Mouse (Mus musculus) heart, postnatal 0 days (tissue): ENCODE measurements around the gene Stox1. TPM values are rescaled to one million over a fixed set of nuclear protein-coding genes. Genes with fewer than 3 reads are reported as not detected.

Experiments
- ATAC-seq: fragments of 200-750 bp; cut with Nextera tagmentation; 2 replicates; pipeline ENCODE4 v1.8.0; 2017; ENCODE audit warnings: low read depth, moderate number of reproducible peaks, moderate library complexity; ENCODE audit not compliant: insufficient read depth
- DNase-seq: peaks from one replicate; pipeline ENCODE4 v3.0.0-alpha.2; 2016; ENCODE audit warnings: low spot score
- H3K27ac ChIP-seq: fragments of 300-500 bp; sonication (generic); 2 replicates; pipeline ENCODE4 v1.5.1; 2014; ENCODE audit warnings: low read depth, mild to moderate bottlenecking
- H3K27me3 ChIP-seq: fragments of 300-500 bp; sonication (generic); 2 replicates; pipeline ENCODE4 v1.6.1; 2014; ENCODE audit warnings: low read length, mixed read lengths; ENCODE audit not compliant: control insufficient read depth, insufficient read depth
- H3K36me3 ChIP-seq: fragments of 300-500 bp; sonication (generic); replicated peaks from 2 replicates; pipeline ENCODE4 v1.6.1; 2014; ENCODE audit warnings: low read length, mixed read lengths; ENCODE audit not compliant: control insufficient read depth, insufficient read depth
- H3K4me1 ChIP-seq: fragments of 300-500 bp; sonication (generic); 2 replicates; pipeline ENCODE4 v1.6.1; 2014; ENCODE audit warnings: antibody characterized with exemption; ENCODE audit not compliant: control insufficient read depth, insufficient read depth
- H3K4me2 ChIP-seq: fragments of 300-500 bp; sonication (generic); 2 replicates; pipeline ENCODE4 v1.6.1; 2014; ENCODE audit warnings: low read depth, mild to moderate bottlenecking, low read length, moderate library complexity
- H3K4me3 ChIP-seq: fragments of 300-500 bp; sonication (generic); 2 replicates; pipeline ENCODE4 v1.5.1; 2014; ENCODE audit warnings: low read depth, low read length
- H3K9ac ChIP-seq: fragments of 300-500 bp; sonication (generic); replicated peaks from 2 replicates; pipeline ENCODE4 v1.6.1; 2014; ENCODE audit warnings: low read depth, low read length, mixed read lengths
- H3K9me3 ChIP-seq: fragments of 300-500 bp; sonication (generic); replicated peaks from 2 replicates; pipeline ENCODE4 v1.6.1; 2016; ENCODE audit warnings: low read length; ENCODE audit not compliant: control insufficient read depth
- CTCF ChIP-seq: IDR thresholded peaks from 2 replicates; pipeline ENCODE4 v1.5.1; 2016; ENCODE audit warnings: antibody characterized with exemption, control low read depth, low read depth
- EP300 ChIP-seq: IDR thresholded peaks from 2 replicates; pipeline ENCODE4 v1.6.1; 2016; ENCODE audit warnings: antibody characterized with exemption, low read depth
- WGBS: fragments of 180-500 bp; shearing (Covaris S2); extraction: QIAGEN DNeasy Blood & Tissue Kit; methylation state at CpG from one replicate; pipeline ENCODE4 v1.1.7; 2014; 5-methylcytosine and 5-hydroxymethylcytosine counted together
- microRNA-seq: library from miRNA; unstranded; fragments of <30 nt; microRNA quantifications from one replicate; pipeline ENCODE4, GENCODE M21; 2016
- polyA plus RNA-seq: library from polyadenylated mRNA; unstranded; fragments of >200 nt; fragmentation: Nextera tagmentation; extraction: Ambion mirVana; gene quantifications from 2 replicates; pipeline ENCODE4 v1.2.1, GENCODE M21; 2015
- total RNA-seq: library from RNA; depleted of rRNA; stranded (reverse); fragments of >200 nt; gene quantifications from 2 replicates; pipeline ENCODE4 v1.2.3, GENCODE M21; 2014; ENCODE audit warnings: low replicate concordance; rRNA removed

Stox1 gene
- total and polyA plus RNA-seq, 2 experiments from 2014 or later, result 0.04 to 1.1 TPM

- ATAC-seq (no peak), DNase-seq (no peak)
- TF ChIP-seq EP300 (no peak), CTCF (no peak)
- H3K27me3 ChIP-seq, result no peaks in the 10 kb centered on the region
- WGBS, result 79% methylated on average over 10 of the region's 10 CpGs
- peaks cover 4% of the 10 kb centered on the region for H3K4me1 ChIP-seq
- peak overlapping the region; percentile 70 for H3K27ac ChIP-seq
- no peaks in the 10 kb centered on the region for H3K9me3 ChIP-seq
- no peaks in the 10 kb centered on the region for H3K36me3 ChIP-seq
- no peak overlapping the region for H3K4me3 ChIP-seq
- H3K4me2 ChIP-seq, result peak overlapping the region; percentile 55; the same call in 1 of the 2 replicates
- H3K9ac ChIP-seq, result no peak overlapping the region
These were observed 61.8 kb downstream of the Stox1 start for GRCm38 (mm10) chr10:62664171-62664570.

DNA sequence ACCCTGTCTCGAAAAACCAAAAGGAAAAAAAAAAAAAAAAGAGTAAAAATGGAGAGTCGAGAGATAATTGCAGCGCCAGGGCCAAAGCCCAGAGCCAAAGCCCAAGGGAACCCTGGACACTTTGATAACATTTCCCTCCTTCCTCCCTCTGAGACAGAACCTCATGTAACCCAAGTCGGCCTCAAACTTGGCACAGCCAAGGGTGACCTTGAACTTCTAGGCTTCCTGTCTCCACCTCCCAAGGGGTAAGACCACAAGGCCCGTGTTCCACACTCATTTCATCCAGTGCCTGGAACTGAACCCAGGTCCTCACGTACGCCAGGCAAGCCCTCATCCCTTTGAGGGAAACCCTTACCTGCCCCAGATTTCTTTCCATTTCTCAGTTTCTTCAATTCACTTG, 69.2 kb downstream of the Stox1 start:
- Histone ChIP-seq H3K9me3 (no peaks in the 10 kb centered on the region), H3K9ac (no peak overlapping the region), H3K27me3 (no peaks in the 10 kb centered on the region), H3K4me1 (no peaks in the 10 kb centered on the region), H3K4me3 (no peak overlapping the region), H3K36me3 (no peaks in the 10 kb centered on the region), H3K4me2 (no peak overlapping the region), H3K27ac (no peak overlapping the region)
- no peak for TF ChIP-seq CTCF
- TF ChIP-seq EP300, result no peak
- WGBS, result 64% methylated on average over 6 of the region's 7 CpGs
- ATAC-seq (no peak), DNase-seq (no peak)

DNA sequence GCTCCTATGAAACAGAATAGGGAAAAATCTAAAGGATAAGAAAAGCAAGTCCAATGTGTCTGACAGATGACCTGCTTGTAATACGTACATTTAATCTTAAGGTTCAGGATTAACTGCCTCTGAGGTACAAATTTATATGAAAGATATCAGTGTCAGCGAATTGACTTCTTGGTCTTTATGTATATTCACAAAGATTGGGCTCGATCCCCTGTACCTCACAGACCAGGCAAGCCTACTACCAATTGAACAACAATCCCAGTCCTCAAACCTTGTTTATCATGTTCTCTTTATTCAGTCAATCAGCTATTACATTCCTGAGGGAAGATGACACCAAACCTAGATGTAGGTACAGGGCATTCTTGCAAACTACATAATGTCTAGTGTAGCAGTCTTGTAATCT, 74.0 kb downstream of the Stox1 start:
- H3K4me1 ChIP-seq, result peaks cover 16% of the 10 kb centered on the region
- no peak for TF ChIP-seq EP300
- TF ChIP-seq CTCF, result no peak
- no peaks in the 10 kb centered on the region for H3K9me3 ChIP-seq
- peak overlapping the region; percentile 58 for H3K4me2 ChIP-seq
- H3K4me3 ChIP-seq, result peak overlapping the region; percentile 69
- ATAC-seq, result no peak
- no peaks in the 10 kb centered on the region for H3K27me3 ChIP-seq
- H3K9ac ChIP-seq, result peak overlapping the region; percentile 22
- 21% methylated on average over 3 of the region's 3 CpGs for WGBS
- DNase-seq, result no peak
- H3K27ac ChIP-seq, result peak overlapping the region; percentile 95
- H3K36me3 ChIP-seq, result peaks cover 3% of the 10 kb centered on the region; the same call in 1 of the 2 replicates

- peak within 1 kb of the TSS; percentile 95 for H3K27ac ChIP-seq
- H3K9ac ChIP-seq, result peak within 1 kb of the TSS; percentile 89
- peak within 1 kb of the TSS; percentile 87 for H3K4me2 ChIP-seq
- H3K4me3 ChIP-seq, result peak within 1 kb of the TSS; percentile 69
- H3K36me3 ChIP-seq, result peaks cover 11% of the 10 kb centered on the region
- H3K4me1 ChIP-seq, result peaks cover 16% of the 10 kb centered on the region
- 1% methylated on average over 82 of the region's 89 CpGs for WGBS
- no peaks in the 10 kb centered on the region for H3K27me3 ChIP-seq
- DNase-seq (peak; percentile 100), ATAC-seq (peak; percentile 98)
- H3K9me3 ChIP-seq, result no peaks in the 10 kb centered on the region
- TF ChIP-seq CTCF, result no peak
- peak; percentile 98 for TF ChIP-seq EP300
These were observed 74.8 kb downstream of the Stox1 start, which contains the start of gene Ddx50 for GRCm38 (mm10) chr10:62650881-62651810. Gene Ddx50, minus strand, starts transcription at chr10:62651218.

DNA sequence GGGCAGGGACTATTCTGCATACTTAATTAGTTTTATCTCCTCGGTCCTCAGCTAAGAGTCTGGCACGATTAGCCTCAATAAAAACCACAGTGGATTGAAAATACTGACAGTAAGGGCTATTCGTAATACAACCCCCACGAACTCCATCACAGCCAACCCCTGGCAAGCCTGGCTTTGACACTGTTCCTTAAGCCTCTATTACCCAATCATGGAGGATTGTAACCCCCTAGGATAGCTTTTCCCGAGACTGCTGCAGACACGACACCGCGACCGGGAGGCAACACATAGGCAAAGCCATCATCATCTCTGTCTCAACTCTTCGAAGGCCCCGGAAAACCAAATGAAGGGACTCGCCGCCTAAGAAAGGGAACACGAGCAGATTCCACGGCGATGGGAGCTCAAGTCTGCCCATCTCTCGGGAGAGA, 75.6 kb downstream of the Stox1 start:
- H3K4me3 ChIP-seq, result peak overlapping the region; percentile 69
- no peaks in the 10 kb centered on the region for H3K9me3 ChIP-seq
- H3K4me2 ChIP-seq, result peak overlapping the region; percentile 87
- peaks cover 16% of the 10 kb centered on the region for H3K4me1 ChIP-seq
- under 1% methylated on average over 17 of the region's 17 CpGs for WGBS
- H3K9ac ChIP-seq, result peak overlapping the region; percentile 89
- no peak for ATAC-seq
- no peak for TF ChIP-seq EP300
- no peak for TF ChIP-seq CTCF
- peak; percentile 24 for DNase-seq
- no peaks in the 10 kb centered on the region for H3K27me3 ChIP-seq
- peak overlapping the region; percentile 95 for H3K27ac ChIP-seq
- H3K36me3 ChIP-seq, result peaks cover 16% of the 10 kb centered on the region

Small RNA genes within 50 kb of the gene (microRNA-seq; reads per million reads assigned to microRNA genes)
- not detected for gene Mir7215

Other genes with a start within 250 kb of the Stox1 start
- 46.5 and 51.0 TPM in 2 replicates for gene Vps26a, start 239.3 kb downstream of the Stox1 start, total RNA-seq
- 75.5 and 78.5 TPM in 2 replicates for gene Vps26a, start 239.3 kb downstream of the Stox1 start, polyA plus RNA-seq
- gene Srgn, start 198.7 kb downstream of the Stox1 start, total RNA-seq, result 16.4 and 16.8 TPM in 2 replicates
- 19.1 and 21.8 TPM in 2 replicates for gene Srgn, start 198.7 kb downstream of the Stox1 start, polyA plus RNA-seq
- gene Kif1bp, start 147.7 kb downstream of the Stox1 start, total RNA-seq, result 28.2 and 36.9 TPM in 2 replicates
- 23.6 and 23.9 TPM in 2 replicates for gene Kif1bp, start 147.7 kb downstream of the Stox1 start, polyA plus RNA-seq
- gene Ddx21, start 123.8 kb downstream of the Stox1 start, total RNA-seq, result 11.4 and 12.1 TPM in 2 replicates
- gene Ddx21, start 123.8 kb downstream of the Stox1 start, polyA plus RNA-seq, result 7.2 and 8.8 TPM in 2 replicates
- 40.2 and 56.5 TPM in 2 replicates for gene Ddx50, start 74.9 kb downstream of the Stox1 start, total RNA-seq
- gene Ddx50, start 74.9 kb downstream of the Stox1 start, polyA plus RNA-seq, result 79.0 and 79.4 TPM in 2 replicates
- gene Ccar1, start 66.2 kb upstream of the Stox1 start, total RNA-seq, result 59.2 and 96.8 TPM in 2 replicates
- 56.9 and 59.0 TPM in 2 replicates for gene Ccar1, start 66.2 kb upstream of the Stox1 start, polyA plus RNA-seq
- 12.8 and 17.3 TPM in 2 replicates for gene Tet1, start 182.9 kb upstream of the Stox1 start, total RNA-seq
- 18.8 and 19.9 TPM in 2 replicates for gene Tet1, start 182.9 kb upstream of the Stox1 start, polyA plus RNA-seq
- 15.3 and 35.4 TPM in 2 replicates for gene Slc25a16, start 194.5 kb upstream of the Stox1 start, total RNA-seq
- gene Slc25a16, start 194.5 kb upstream of the Stox1 start, polyA plus RNA-seq, result 14.8 and 19.6 TPM in 2 replicates
- gene Dna2, start 220.9 kb upstream of the Stox1 start, total RNA-seq, result 0.88 and 3.2 TPM in 2 replicates
- 3.9 and 4.3 TPM in 2 replicates for gene Dna2, start 220.9 kb upstream of the Stox1 start, polyA plus RNA-seq